Mouse (Mus musculus) lung, postnatal 0 days (tissue): ENCODE data around the gene Unc119.

ENCODE experiments used
- CTCF ChIP-seq: IDR thresholded peaks from 2 replicates; pipeline ENCODE4 v1.5.1; 2016; ENCODE audit warnings: antibody characterized with exemption, mild to moderate bottlenecking
- EP300 ChIP-seq: IDR thresholded peaks from 2 replicates; pipeline ENCODE4 v1.6.1; 2016; ENCODE audit warnings: antibody characterized with exemption, mild to moderate bottlenecking, control low read depth

DNA sequence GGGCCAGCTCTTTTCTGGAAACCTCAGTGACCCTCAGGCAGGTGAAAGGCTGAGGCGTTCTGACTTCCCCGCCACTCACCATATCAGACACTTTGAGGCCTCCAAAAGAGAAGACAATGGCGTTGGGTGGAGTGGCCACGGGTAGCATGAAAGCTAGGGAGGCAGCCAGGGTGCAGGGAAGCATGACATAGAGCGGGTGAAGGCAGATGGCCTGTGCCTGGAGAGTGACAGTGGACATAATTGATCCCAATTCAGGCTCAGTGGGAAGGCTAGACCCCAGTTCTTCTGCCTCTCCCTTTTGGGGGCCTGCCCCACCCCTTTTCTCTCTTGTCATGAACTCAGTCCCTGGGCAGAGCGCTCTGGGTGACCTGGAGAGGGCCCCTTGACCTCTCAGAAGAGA, 54.9 kb downstream of the Unc119 start:
- TF ChIP-seq EP300 (no peak), CTCF (no peak)
